Mouse (Mus musculus): ENCODE results near the gene Arid5a. TPM values are rescaled to one million over a fixed set of nuclear protein-coding genes. Genes with fewer than 3 reads are reported as not detected.

Arid5a gene
- polyA plus RNA-seq, 1 experiment, result 65.8 TPM

- Histone ChIP-seq H3K36me3 (ENCODE audit: control insufficient read depth, insufficient read depth) (peaks cover 30% of the 10 kb centered on the region), H3K27me3 (ENCODE audit: control insufficient read depth, insufficient read depth, insufficient read length) (no peaks in the 10 kb centered on the region), H3K4me3 (peak overlapping the region; percentile 87), H3K79me2 (ENCODE audit: control insufficient read depth, insufficient read depth) (peaks cover 55% of the 10 kb centered on the region), H3K4me2 (ENCODE audit: low read depth) (peak overlapping the region; percentile 98), H3ac (ENCODE audit: control insufficient read depth, insufficient read length) (peak overlapping the region; percentile 88)
- TF ChIP-seq MYOD1 (IDR thresholded peaks at IDR 0.05; ENCODE audit: control insufficient read depth in 1 of 3, insufficient read length in 2 of 3, low read depth in 2 of 3), result peak in 2 of 3 experiments; percentile 66 to 72
- TF ChIP-seq POLR2A (IDR thresholded peaks at IDR 0.05; ENCODE audit: insufficient read length, low read depth), result peak; percentile 41
- peak in 2 of 3 experiments; percentile 27 to 60 for TF ChIP-seq MYOG (IDR thresholded peaks at IDR 0.05; ENCODE audit: control insufficient read depth in 1 of 3, insufficient read depth in 1 of 3, insufficient read length in 2 of 3, low read depth in 2 of 3)
- no peak for TF ChIP-seq TCF3 (IDR thresholded peaks at IDR 0.05; ENCODE audit: insufficient read length, low read depth)
- no peak for TF ChIP-seq TCF12 (IDR thresholded peaks at IDR 0.05; ENCODE audit: insufficient read depth, poor library complexity, severe bottlenecking)
Measured at GRCm38 (mm10) chr1:36308451-36308901, 943 bp downstream of the Arid5a start.

GRCm38 (mm10) chr1:36308966-36309475, 1.5 kb downstream of the Arid5a start:
- Histone ChIP-seq H3ac (ENCODE audit: control insufficient read depth, insufficient read length) (peak overlapping the region; percentile 88), H3K79me2 (ENCODE audit: control insufficient read depth, insufficient read depth) (peaks cover 59% of the 10 kb centered on the region), H3K27me3 (ENCODE audit: control insufficient read depth, insufficient read depth, insufficient read length) (no peaks in the 10 kb centered on the region), H3K4me2 (ENCODE audit: low read depth) (peak overlapping the region; percentile 98), H3K4me3 (peak overlapping the region; percentile 87), H3K36me3 (ENCODE audit: control insufficient read depth, insufficient read depth) (peaks cover 32% of the 10 kb centered on the region)
- TF ChIP-seq TCF12 (IDR thresholded peaks at IDR 0.05; ENCODE audit: insufficient read depth, poor library complexity, severe bottlenecking) (no peak), CEBPB (IDR thresholded peaks at IDR 0.05; ENCODE audit: insufficient read depth, poor library complexity, severe bottlenecking) (0 out of 2 replicates have a peak, but pooled peaks have one; percentile 14)

- Histone ChIP-seq H3ac (ENCODE audit: control insufficient read depth, insufficient read length) (peak overlapping the region; percentile 88), H3K27me3 (ENCODE audit: control insufficient read depth, insufficient read depth, insufficient read length) (no peaks in the 10 kb centered on the region), H3K36me3 (ENCODE audit: control insufficient read depth, insufficient read depth) (peaks cover 36% of the 10 kb centered on the region), H3K4me2 (ENCODE audit: low read depth) (peak overlapping the region; percentile 98), H3K4me3 (peak overlapping the region; percentile 87), H3K79me2 (ENCODE audit: control insufficient read depth, insufficient read depth) (peaks cover 64% of the 10 kb centered on the region)
- TF ChIP-seq CEBPB (IDR thresholded peaks at IDR 0.05; ENCODE audit: insufficient read depth, poor library complexity, severe bottlenecking) (no peak), TCF3 (IDR thresholded peaks at IDR 0.05; ENCODE audit: insufficient read length, low read depth) (no peak), MYOG (IDR thresholded peaks at IDR 0.05; ENCODE audit: control insufficient read depth in 1 of 3, insufficient read depth in 1 of 3, insufficient read length in 2 of 3, low read depth in 2 of 3) (peak in 2 of 3 experiments; percentile 41 to 73), MYOD1 (IDR thresholded peaks at IDR 0.05; ENCODE audit: control insufficient read depth in 1 of 3, insufficient read length in 2 of 3, low read depth in 2 of 3) (peak in 1 of 3 experiments; percentile 16)
Measured at GRCm38 (mm10) chr1:36309498-36309901, 2.0 kb downstream of the Arid5a start.

DNA sequence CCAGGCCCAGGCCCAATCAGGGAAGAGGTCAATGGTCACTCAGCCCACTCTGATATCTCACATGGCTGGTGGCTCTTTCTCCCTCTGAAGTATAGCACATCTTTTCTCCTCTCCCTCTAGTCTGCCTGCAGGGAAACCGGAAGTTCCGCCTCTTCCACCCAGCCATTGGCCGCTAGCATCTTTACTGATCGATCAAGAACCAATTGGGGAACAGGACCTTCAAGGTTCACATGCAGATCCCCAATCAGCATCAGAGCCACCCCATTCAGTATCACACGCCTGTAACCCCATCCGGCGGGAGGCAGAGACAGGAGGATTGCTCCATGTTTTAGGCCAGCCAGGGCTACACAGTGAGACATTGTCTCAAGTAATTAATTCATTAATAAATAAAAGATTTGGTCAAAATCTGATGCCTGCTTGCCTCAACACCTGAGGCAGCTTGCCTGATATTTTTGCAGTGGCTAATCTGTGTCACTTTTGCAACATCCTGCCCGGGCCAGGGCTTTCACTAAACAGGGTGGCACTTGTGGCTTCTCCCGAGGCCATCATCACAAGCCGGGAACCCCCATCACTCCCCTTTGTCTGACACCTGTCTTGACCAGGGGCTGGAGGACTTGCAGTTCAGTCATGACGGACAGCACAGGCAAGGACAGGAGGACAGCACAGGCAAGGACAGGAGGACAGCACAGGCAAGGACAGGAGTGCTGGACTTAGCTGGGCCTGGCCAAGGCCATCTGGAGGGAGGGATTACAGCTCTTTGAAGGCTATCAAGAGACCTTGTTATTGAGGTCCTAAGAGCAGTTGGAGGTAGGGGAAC, 7.6 kb downstream of the Arid5a start:
- TF ChIP-seq MYOD1 (IDR thresholded peaks at IDR 0.05; ENCODE audit: control insufficient read depth in 1 of 3, insufficient read length in 2 of 3, low read depth in 2 of 3) (no peak), CEBPB (IDR thresholded peaks at IDR 0.05; ENCODE audit: insufficient read depth, poor library complexity, severe bottlenecking) (no peak), REST (IDR thresholded peaks at IDR 0.05; ENCODE audit: insufficient read depth, insufficient read length) (no peak), POLR2A (IDR thresholded peaks at IDR 0.05; ENCODE audit: insufficient read length, low read depth) (no peak), TCF3 (IDR thresholded peaks at IDR 0.05; ENCODE audit: insufficient read length, low read depth) (no peak), USF1 (IDR thresholded peaks at IDR 0.05; ENCODE audit: low read depth) (no peak), MAX (IDR thresholded peaks at IDR 0.05; ENCODE audit: low read depth) (no peak), SRF (IDR thresholded peaks at IDR 0.05; ENCODE audit: control insufficient read depth, insufficient read length, low read depth) (no peak), E2F4 (IDR thresholded peaks at IDR 0.05; ENCODE audit: insufficient read depth) (no peak), POLR2AphosphoS2 (IDR thresholded peaks at IDR 0.05; ENCODE audit: insufficient read length, low read depth) (no peak), MYOG (IDR thresholded peaks at IDR 0.05; ENCODE audit: control insufficient read depth in 1 of 3, insufficient read depth in 1 of 3, insufficient read length in 2 of 3, low read depth in 2 of 3) (no peak), TCF12 (IDR thresholded peaks at IDR 0.05; ENCODE audit: insufficient read depth, poor library complexity, severe bottlenecking) (no peak)
- no peak overlapping the region for H3ac ChIP-seq (ENCODE audit: control insufficient read depth, insufficient read length)
- H3K36me3 ChIP-seq (ENCODE audit: control insufficient read depth, insufficient read depth), result peaks cover 73% of the 10 kb centered on the region
- H3K27me3 ChIP-seq (ENCODE audit: control insufficient read depth, insufficient read depth, insufficient read length), result no peaks in the 10 kb centered on the region
- H3K79me2 ChIP-seq (ENCODE audit: control insufficient read depth, insufficient read depth), result peaks cover 68% of the 10 kb centered on the region
- no peak overlapping the region for H3K4me2 ChIP-seq (ENCODE audit: low read depth)
- H3K4me3 ChIP-seq, result no peak overlapping the region

DNA sequence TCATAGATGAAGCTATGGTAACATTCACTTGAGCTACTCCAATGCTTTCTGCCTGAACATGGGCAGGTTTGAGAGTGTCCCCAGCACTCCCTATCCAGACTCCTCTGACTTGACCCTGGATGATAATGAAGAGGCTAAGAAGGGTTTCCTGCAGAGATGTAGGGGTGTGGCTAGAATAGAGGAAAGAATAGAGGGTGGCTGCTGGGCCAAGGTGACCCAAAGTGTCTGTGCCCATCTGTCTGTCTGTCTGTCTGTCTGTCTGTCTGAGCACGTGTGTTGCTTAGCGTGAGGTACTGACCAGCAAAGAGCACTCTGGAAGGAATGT, 8.2 kb downstream of the Arid5a start:
- H3K4me3 ChIP-seq, result no peak overlapping the region
- no peak overlapping the region for H3K4me2 ChIP-seq (ENCODE audit: low read depth)
- H3ac ChIP-seq (ENCODE audit: control insufficient read depth, insufficient read length), result no peak overlapping the region
- peaks cover 62% of the 10 kb centered on the region for H3K79me2 ChIP-seq (ENCODE audit: control insufficient read depth, insufficient read depth)
- TF ChIP-seq TCF12 (IDR thresholded peaks at IDR 0.05; ENCODE audit: insufficient read depth, poor library complexity, severe bottlenecking), result no peak
- no peak for TF ChIP-seq SRF (IDR thresholded peaks at IDR 0.05; ENCODE audit: control insufficient read depth, insufficient read length, low read depth)
- TF ChIP-seq POLR2A (IDR thresholded peaks at IDR 0.05; ENCODE audit: insufficient read length, low read depth), result no peak
- TF ChIP-seq CEBPB (IDR thresholded peaks at IDR 0.05; ENCODE audit: insufficient read depth, poor library complexity, severe bottlenecking), result no peak
- TF ChIP-seq REST (IDR thresholded peaks at IDR 0.05; ENCODE audit: insufficient read depth, insufficient read length), result no peak
- TF ChIP-seq POLR2AphosphoS2 (IDR thresholded peaks at IDR 0.05; ENCODE audit: insufficient read length, low read depth), result peak; percentile 30
- no peak for TF ChIP-seq E2F4 (IDR thresholded peaks at IDR 0.05; ENCODE audit: insufficient read depth)
- no peak for TF ChIP-seq MYOD1 (IDR thresholded peaks at IDR 0.05; ENCODE audit: control insufficient read depth in 1 of 3, insufficient read length in 2 of 3, low read depth in 2 of 3)
- peaks cover 75% of the 10 kb centered on the region for H3K36me3 ChIP-seq (ENCODE audit: control insufficient read depth, insufficient read depth)
- H3K27me3 ChIP-seq (ENCODE audit: control insufficient read depth, insufficient read depth, insufficient read length), result no peaks in the 10 kb centered on the region

Measured in myocyte (in vitro differentiated cells).